Mouse (Mus musculus): ENCODE results near the gene Chst3.
"Not testable (repeated sequence)": the region's sequence is repeated elsewhere in the genome, so short reads cannot be mapped to it uniquely, and the experiment has no call there.

Gene Chst3

GRCm38 (mm10) chr10:60161397-60161796, 57.7 kb downstream of the Chst3 start:
- not testable (repeated sequence) for DNase-seq (ENCODE audit: low spot score)

- DNase-seq (ENCODE audit: low spot score), result no peak
Observed at GRCm38 (mm10) chr10:60158144-60158543, 60.9 kb downstream of the Chst3 start.

- no peak for DNase-seq (ENCODE audit: low spot score)
Observed at GRCm38 (mm10) chr10:60156016-60156415, 63.0 kb downstream of the Chst3 start.

- no peak for DNase-seq (ENCODE audit: low spot score)
Observed at GRCm38 (mm10) chr10:60151107-60151663, 67.9 kb downstream of the Chst3 start.

GRCm38 (mm10) chr10:60148087-60148486, 71.0 kb downstream of the Chst3 start:
- DNase-seq (ENCODE audit: low spot score), result peak; percentile 48

- not testable (repeated sequence) for DNase-seq (ENCODE audit: low spot score)
Observed at GRCm38 (mm10) chr10:60147510-60148047, 71.5 kb downstream of the Chst3 start.

- DNase-seq (ENCODE audit: low spot score), result no peak
Observed at GRCm38 (mm10) chr10:60141656-60142160, 77.4 kb downstream of the Chst3 start.

- no peak for DNase-seq (ENCODE audit: low spot score)
Observed at GRCm38 (mm10) chr10:60140751-60141150, 78.3 kb downstream of the Chst3 start.

GRCm38 (mm10) chr10:60138680-60139079, 80.4 kb downstream of the Chst3 start:
- no peak for DNase-seq (ENCODE audit: low spot score)

- no peak for DNase-seq (ENCODE audit: low spot score)
Observed at GRCm38 (mm10) chr10:60136935-60137334, 82.1 kb downstream of the Chst3 start.

GRCm38 (mm10) chr10:60136010-60136409, 83.0 kb downstream of the Chst3 start:
- not testable (repeated sequence) for DNase-seq (ENCODE audit: low spot score)

GRCm38 (mm10) chr10:60134201-60134600, 84.9 kb downstream of the Chst3 start:
- no peak for DNase-seq (ENCODE audit: low spot score)

- peak; percentile 8 for DNase-seq (ENCODE audit: low spot score)
Observed at GRCm38 (mm10) chr10:60133501-60133900, 85.6 kb downstream of the Chst3 start.

All from yolk sac, embryonic 10.5 days (tissue).